Mouse (Mus musculus): Measurements from ENCODE around the gene Olfr1260. TPM values are rescaled to one million over a fixed set of nuclear protein-coding genes. Genes with fewer than 3 reads are reported as not detected.

The Olfr1260 gene
- not detected in 2 replicates for polyA plus RNA-seq (2014; fragmentation: Nextera tagmentation; extraction: Ambion mirVana)

DNA sequence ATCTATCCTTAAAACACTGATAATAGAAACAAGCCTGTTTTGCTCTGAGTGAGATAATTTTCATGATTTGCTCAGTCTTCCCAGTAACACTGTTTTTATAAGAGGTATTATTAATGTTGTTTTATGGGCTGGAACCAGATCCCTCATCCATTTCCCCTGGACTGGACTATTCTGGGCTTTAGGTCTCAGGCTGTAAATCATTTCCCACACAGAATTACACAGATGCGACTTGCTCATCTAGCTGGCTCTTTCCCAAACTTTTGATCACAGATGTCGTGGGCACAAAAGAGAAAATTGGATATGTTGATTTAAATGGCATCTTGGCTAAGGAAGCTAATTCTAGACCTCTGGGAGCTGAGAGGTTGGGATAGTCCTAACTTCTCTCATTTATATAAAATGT, at the start of gene Olfr1260:
Olfr1260 (plus strand) TSS at position 157 of the 400 bp plus-strand sequence.
- Histone ChIP-seq H3K36me3 (ENCODE audit: control insufficient read depth, insufficient read depth, low read length) (no peaks in the 10 kb centered on the region), H3K4me3 (ENCODE audit: low read depth, low read length) (no peak within 1 kb of the TSS), H3K27me3 (ENCODE audit: control insufficient read depth, insufficient read depth, low read length) (no peaks in the 10 kb centered on the region), H3K4me1 (ENCODE audit: control insufficient read depth, insufficient read depth, low read length) (no peaks in the 10 kb centered on the region), H3K27ac (ENCODE audit: low read depth, low read length) (no peak within 1 kb of the TSS), H3K9ac (ENCODE audit: low read length) (no peak within 1 kb of the TSS), H3K4me2 (no peak within 1 kb of the TSS), H3K9me3 (ENCODE audit: control insufficient read depth, low read length) (no peaks in the 10 kb centered on the region)
- 77% methylated on average over 2 of the region's 2 CpGs for WGBS
- ATAC-seq (ENCODE audit: low FRiP score) (no peak), DNase-seq (ENCODE audit: low spot score, missing footprints) (no peak)

DNA sequence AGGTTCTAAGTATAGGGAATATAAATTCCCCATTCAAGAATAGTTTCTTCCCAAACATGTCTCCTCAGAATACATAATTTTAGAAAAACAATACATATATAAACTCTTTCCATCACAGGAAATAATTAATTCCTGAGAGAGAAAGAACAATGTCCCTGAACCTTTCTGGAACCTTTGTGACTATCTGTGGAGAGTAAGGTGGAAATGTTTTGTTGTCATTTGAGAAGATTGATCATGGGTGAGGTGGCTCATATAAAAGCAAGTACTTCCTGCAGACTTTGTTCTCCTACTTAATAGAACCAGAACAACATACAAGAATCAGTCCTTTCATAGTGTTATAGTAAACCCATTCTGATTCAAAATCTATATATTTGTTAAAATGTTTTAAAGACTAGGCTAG, 47.1 kb upstream of the Olfr1260 start, which contains the start of gene Olfr1258:
Olfr1258 (plus strand) TSS at position 301 of the 400 bp plus-strand sequence.
- DNase-seq (ENCODE audit: low spot score, missing footprints) (no peak), ATAC-seq (ENCODE audit: low FRiP score) (no peak)
- no peaks in the 10 kb centered on the region for H3K27me3 ChIP-seq (ENCODE audit: control insufficient read depth, insufficient read depth, low read length)
- H3K4me2 ChIP-seq: no peak within 1 kb of the TSS
- H3K9ac ChIP-seq (ENCODE audit: low read length): no peak within 1 kb of the TSS
- H3K4me1 ChIP-seq (ENCODE audit: control insufficient read depth, insufficient read depth, low read length): no peaks in the 10 kb centered on the region
- no peak within 1 kb of the TSS for H3K4me3 ChIP-seq (ENCODE audit: low read depth, low read length)
- H3K27ac ChIP-seq (ENCODE audit: low read depth, low read length): no peak within 1 kb of the TSS
- no peaks in the 10 kb centered on the region for H3K36me3 ChIP-seq (ENCODE audit: control insufficient read depth, insufficient read depth, low read length)
- H3K9me3 ChIP-seq (ENCODE audit: control insufficient read depth, low read length): no peaks in the 10 kb centered on the region

DNA sequence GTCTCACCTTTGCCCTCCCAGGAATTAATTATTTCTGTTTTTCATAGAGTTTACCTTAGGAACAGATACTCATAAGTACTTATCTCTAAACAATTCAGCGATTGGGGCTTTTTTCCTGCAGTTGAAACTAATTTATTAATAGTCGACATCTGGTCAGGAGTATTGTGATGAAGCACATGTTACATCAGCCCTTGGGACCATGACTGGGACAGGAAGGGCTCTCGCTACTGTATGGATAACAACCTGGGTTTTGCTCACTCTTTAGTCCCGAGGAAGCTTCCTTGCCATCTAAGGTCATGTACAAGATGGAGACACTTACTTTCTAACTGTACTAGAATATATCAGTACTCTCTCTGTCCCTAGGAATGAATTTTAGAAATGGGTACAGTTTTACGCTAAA, 25.6 kb upstream of the Olfr1260 start, which contains the start of gene Olfr1259:
Olfr1259 (minus strand) TSS at position 101 of the 400 bp plus-strand sequence.
- H3K4me2 ChIP-seq: no peak within 1 kb of the TSS
- H3K27ac ChIP-seq (ENCODE audit: low read depth, low read length): no peak within 1 kb of the TSS
- no peak within 1 kb of the TSS for H3K4me3 ChIP-seq (ENCODE audit: low read depth, low read length)
- WGBS: 88% methylated on average over 5 of the region's 5 CpGs
- no peaks in the 10 kb centered on the region for H3K27me3 ChIP-seq (ENCODE audit: control insufficient read depth, insufficient read depth, low read length)
- no peaks in the 10 kb centered on the region for H3K9me3 ChIP-seq (ENCODE audit: control insufficient read depth, low read length)
- no peak for ATAC-seq (ENCODE audit: low FRiP score)
- no peaks in the 10 kb centered on the region for H3K4me1 ChIP-seq (ENCODE audit: control insufficient read depth, insufficient read depth, low read length)
- no peak for DNase-seq (ENCODE audit: low spot score, missing footprints)
- H3K36me3 ChIP-seq (ENCODE audit: control insufficient read depth, insufficient read depth, low read length): no peaks in the 10 kb centered on the region
- H3K9ac ChIP-seq (ENCODE audit: low read length): no peak within 1 kb of the TSS

GRCm38 (mm10) chr2:89977709-89978108, 3.6 kb downstream of the Olfr1260 start:
- Histone ChIP-seq H3K36me3 (ENCODE audit: control insufficient read depth, insufficient read depth, low read length) (no peaks in the 10 kb centered on the region), H3K9ac (ENCODE audit: low read length) (no peak overlapping the region), H3K4me3 (ENCODE audit: low read depth, low read length) (no peak overlapping the region), H3K4me1 (ENCODE audit: control insufficient read depth, insufficient read depth, low read length) (no peaks in the 10 kb centered on the region), H3K9me3 (ENCODE audit: control insufficient read depth, low read length) (no peaks in the 10 kb centered on the region), H3K27ac (ENCODE audit: low read depth, low read length) (no peak overlapping the region), H3K4me2 (no peak overlapping the region), H3K27me3 (ENCODE audit: control insufficient read depth, insufficient read depth, low read length) (no peaks in the 10 kb centered on the region)
- no peak for DNase-seq (ENCODE audit: low spot score, missing footprints)
- 87% methylated on average over 2 of the region's 2 CpGs for WGBS
- ATAC-seq (ENCODE audit: low FRiP score): no peak

DNA sequence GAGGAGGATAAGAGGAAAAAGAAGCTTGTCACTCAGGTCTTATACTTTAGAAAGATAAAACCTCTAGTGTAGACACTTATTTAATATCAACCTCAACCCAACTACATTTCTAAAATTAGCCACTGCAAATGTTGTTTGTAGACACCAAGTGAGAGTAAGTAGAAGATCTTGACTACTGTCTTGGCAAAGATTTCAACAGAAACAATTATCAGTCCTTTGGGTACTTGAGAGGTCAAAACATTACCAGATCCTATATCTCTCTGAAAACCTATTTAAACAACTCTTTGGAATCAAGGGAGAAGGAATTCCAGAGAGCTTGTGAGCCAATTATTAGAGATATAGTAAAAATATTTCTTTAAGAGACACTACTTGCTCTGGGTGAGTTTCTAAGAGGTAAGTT, 16.8 kb downstream of the Olfr1260 start, which contains the start of gene Olfr1261:
Olfr1261 (plus strand) TSS at position 301 of the 400 bp plus-strand sequence.
- Histone ChIP-seq H3K27ac (ENCODE audit: low read depth, low read length) (no peak within 1 kb of the TSS), H3K4me2 (no peak within 1 kb of the TSS), H3K4me1 (ENCODE audit: control insufficient read depth, insufficient read depth, low read length) (no peaks in the 10 kb centered on the region), H3K36me3 (ENCODE audit: control insufficient read depth, insufficient read depth, low read length) (no peaks in the 10 kb centered on the region), H3K4me3 (ENCODE audit: low read depth, low read length) (no peak within 1 kb of the TSS), H3K9ac (ENCODE audit: low read length) (no peak within 1 kb of the TSS), H3K9me3 (ENCODE audit: control insufficient read depth, low read length) (no peaks in the 10 kb centered on the region), H3K27me3 (ENCODE audit: control insufficient read depth, insufficient read depth, low read length) (no peaks in the 10 kb centered on the region)
- ATAC-seq (ENCODE audit: low FRiP score) (no peak), DNase-seq (ENCODE audit: low spot score, missing footprints) (no peak)

GRCm38 (mm10) chr2:89999845-90000244, 25.7 kb downstream of the Olfr1260 start, which contains the start of gene Olfr1262:
Gene Olfr1262, plus strand, starts transcription at chr2:90000145.
- Histone ChIP-seq H3K27ac (ENCODE audit: low read depth, low read length) (no peak within 1 kb of the TSS), H3K4me2 (no peak within 1 kb of the TSS), H3K9ac (ENCODE audit: low read length) (no peak within 1 kb of the TSS), H3K4me1 (ENCODE audit: control insufficient read depth, insufficient read depth, low read length) (no peaks in the 10 kb centered on the region), H3K27me3 (ENCODE audit: control insufficient read depth, insufficient read depth, low read length) (no peaks in the 10 kb centered on the region), H3K4me3 (ENCODE audit: low read depth, low read length) (no peak within 1 kb of the TSS), H3K36me3 (ENCODE audit: control insufficient read depth, insufficient read depth, low read length) (no peaks in the 10 kb centered on the region), H3K9me3 (ENCODE audit: control insufficient read depth, low read length) (no peaks in the 10 kb centered on the region)
- no peak for DNase-seq (ENCODE audit: low spot score, missing footprints)
- no peak for ATAC-seq (ENCODE audit: low FRiP score)

DNA sequence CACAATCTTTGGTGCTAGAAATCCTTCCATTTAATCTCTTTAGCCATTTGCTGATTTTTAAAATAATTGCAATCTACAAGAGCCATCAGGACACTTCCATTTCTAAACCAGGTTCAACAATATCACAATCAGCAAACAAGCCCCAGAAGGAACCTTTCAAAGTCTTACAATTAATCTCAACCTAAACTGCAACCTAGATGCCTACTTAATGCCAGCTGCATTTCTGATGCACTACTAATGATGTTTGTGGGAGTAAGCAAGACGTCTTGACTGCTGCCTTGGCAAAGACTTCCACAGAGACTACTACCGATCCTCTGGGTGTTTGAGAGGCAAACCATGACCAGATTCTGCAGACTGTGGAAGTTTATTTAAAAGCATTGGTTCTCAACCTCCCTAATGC, 37.7 kb downstream of the Olfr1260 start, which contains the start of gene Olfr1263:
Olfr1263 (plus strand) TSS at position 301 of the 400 bp plus-strand sequence.
- DNase-seq (ENCODE audit: low spot score, missing footprints): no peak
- H3K4me2 ChIP-seq: no peak within 1 kb of the TSS
- 85% methylated on average over 2 of the region's 2 CpGs for WGBS

DNA sequence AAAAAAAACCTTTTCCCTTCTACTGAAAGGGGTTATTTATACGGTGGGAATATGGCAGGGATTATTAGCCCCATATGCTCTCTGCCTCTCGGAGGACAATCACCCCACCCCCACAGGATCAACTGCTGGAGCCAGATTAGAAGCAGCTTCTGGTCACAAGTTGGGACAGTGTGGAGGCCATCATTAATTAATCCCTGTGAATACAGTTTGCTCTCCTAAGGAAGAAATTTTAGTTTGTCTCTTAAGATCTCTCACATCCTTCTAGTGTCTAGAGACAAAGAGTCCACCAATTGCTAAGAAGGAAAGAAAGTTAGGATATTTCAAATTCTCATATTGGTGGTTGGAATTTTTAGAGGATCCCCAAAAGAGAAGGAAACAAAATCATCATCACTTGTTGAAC, 51.3 kb downstream of the Olfr1260 start, which contains the start of gene Olfr1264:
Olfr1264 (minus strand) TSS at position 101 of the 400 bp plus-strand sequence.
- no peaks in the 10 kb centered on the region for H3K9me3 ChIP-seq (ENCODE audit: control insufficient read depth, low read length)
- no peak within 1 kb of the TSS for H3K4me3 ChIP-seq (ENCODE audit: low read depth, low read length)
- WGBS: 71% methylated on average over 2 of the region's 2 CpGs
- H3K4me1 ChIP-seq (ENCODE audit: control insufficient read depth, insufficient read depth, low read length): no peaks in the 10 kb centered on the region
- no peak within 1 kb of the TSS for H3K27ac ChIP-seq (ENCODE audit: low read depth, low read length)
- DNase-seq (ENCODE audit: low spot score, missing footprints): no peak
- H3K4me2 ChIP-seq: no peak within 1 kb of the TSS
- H3K9ac ChIP-seq (ENCODE audit: low read length): no peak within 1 kb of the TSS
- ATAC-seq (ENCODE audit: low FRiP score): no peak
- no peaks in the 10 kb centered on the region for H3K36me3 ChIP-seq (ENCODE audit: control insufficient read depth, insufficient read depth, low read length)
- H3K27me3 ChIP-seq (ENCODE audit: control insufficient read depth, insufficient read depth, low read length): no peaks in the 10 kb centered on the region

More for the DNA sequence above, 37.7 kb downstream of the Olfr1260 start, which contains the start of gene Olfr1263:
- no peak for ATAC-seq (ENCODE audit: low FRiP score)
- H3K27me3 ChIP-seq (ENCODE audit: control insufficient read depth, insufficient read depth, low read length): no peaks in the 10 kb centered on the region
- H3K9me3 ChIP-seq (ENCODE audit: control insufficient read depth, low read length): no peaks in the 10 kb centered on the region
- no peak within 1 kb of the TSS for H3K9ac ChIP-seq (ENCODE audit: low read length)
- no peak within 1 kb of the TSS for H3K27ac ChIP-seq (ENCODE audit: low read depth, low read length)
- no peak within 1 kb of the TSS for H3K4me3 ChIP-seq (ENCODE audit: low read depth, low read length)
- no peaks in the 10 kb centered on the region for H3K36me3 ChIP-seq (ENCODE audit: control insufficient read depth, insufficient read depth, low read length)
- H3K4me1 ChIP-seq (ENCODE audit: control insufficient read depth, insufficient read depth, low read length): no peaks in the 10 kb centered on the region

Data from midbrain, embryonic 11.5 days (tissue).